Mouse (Mus musculus): ENCODE measurements around the gene Sf3a2.

Gene Sf3a2

DNA sequence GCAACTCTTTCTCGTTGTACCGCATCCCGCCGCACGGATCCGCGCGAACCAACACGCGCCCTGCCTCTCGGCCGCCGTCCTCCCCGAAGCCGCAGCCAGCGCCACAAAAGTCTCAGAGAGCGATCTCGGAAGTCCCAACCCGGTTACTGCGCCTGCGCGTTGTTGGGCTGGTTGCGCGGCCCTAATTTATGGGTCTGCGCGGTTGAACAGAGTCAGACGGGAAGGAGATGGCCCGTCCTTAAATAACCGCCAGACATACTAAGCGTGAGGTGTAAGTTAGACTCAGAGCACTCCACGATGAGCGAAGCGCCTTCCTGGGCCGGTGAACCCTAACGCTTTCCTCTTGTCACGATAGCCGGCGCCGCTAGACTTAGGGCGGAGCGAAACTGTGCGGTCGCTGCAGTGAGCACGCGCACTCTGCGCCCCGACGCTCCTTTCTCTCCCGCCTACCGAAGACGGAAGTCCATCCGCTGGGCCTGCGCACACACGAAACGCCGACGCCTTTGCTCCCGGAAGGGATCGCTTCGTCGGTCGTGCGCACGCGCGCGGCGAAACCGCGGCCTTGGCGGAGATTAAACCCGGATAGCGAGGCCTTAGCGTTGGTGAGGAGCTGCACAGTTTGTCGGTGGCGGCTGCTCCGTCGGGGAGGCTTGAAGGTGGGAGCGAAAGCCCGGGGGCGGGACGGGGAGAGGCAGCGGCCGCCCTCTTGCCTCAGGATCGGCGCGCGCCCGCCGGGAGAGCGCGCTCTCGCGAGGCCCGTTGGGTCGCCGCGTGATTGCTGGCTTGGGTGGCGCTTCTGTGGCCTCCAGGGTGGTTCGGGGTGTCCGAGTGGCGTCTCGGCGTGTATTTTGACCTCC lies at the start of gene Sf3a2, which contains the start of gene Plekhj1:
Gene Sf3a2 (plus strand): TSS at position 49 of the 857 bp plus-strand sequence.
Gene Plekhj1 (minus strand): TSS at position 477 of the 857 bp plus-strand sequence.
- peak; percentile 97 for DNase-seq (ENCODE audit: low read depth, low spot score)

DNA sequence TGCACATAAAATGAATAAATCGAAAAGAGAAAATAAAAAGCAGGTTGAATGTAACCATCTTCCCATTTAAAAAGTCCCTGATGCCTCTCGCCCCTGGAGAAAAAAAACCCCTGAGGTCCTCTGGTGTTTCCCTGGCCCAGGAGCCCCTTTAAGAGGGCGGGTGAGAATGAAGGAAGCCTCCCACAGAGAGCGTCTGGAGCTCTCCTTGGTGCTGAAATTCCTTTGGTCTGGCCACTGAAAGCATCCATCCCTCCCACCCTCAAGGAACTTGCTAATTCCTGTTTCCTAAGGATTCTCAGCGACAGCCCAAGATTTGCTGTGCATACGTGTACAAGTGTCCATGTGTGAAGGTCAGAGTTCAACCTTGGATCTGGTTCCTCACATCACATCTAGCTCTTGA lies 49.4 kb upstream of the Sf3a2 start:
- peak; percentile 88 for DNase-seq (ENCODE audit: low read depth, low spot score)

DNA sequence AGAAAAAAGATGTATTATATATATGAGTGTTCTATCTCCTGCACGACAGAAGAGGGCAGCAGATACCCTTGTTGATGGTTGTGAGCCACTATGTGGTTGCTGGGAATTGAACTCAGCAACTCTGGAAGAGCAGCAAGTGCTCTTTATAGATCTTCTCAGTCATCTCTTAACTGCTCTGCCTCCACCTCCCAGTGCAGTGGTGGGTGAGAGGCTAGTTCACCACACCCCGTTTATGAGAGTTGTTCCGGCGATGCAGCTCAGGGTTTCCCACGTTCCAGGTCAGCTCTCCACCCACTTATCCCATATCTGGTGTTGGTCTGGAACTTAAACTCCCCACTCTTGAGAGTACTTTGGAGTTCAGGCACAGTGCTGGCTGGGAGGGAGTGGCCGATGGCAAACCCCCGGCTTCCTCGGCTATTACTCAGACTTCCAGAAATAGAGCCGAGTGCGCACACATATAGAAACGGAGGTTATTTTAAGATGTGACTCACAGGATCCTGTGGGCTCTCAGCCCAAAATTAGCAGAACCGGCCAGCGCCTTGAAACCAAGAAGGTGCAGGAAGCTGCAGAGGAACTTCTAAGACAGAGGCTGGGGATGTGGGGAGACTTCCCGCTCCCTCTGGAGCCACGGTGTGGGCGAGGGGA lies 46.7 kb upstream of the Sf3a2 start:
- no peak for DNase-seq (ENCODE audit: low read depth, low spot score)

DNA sequence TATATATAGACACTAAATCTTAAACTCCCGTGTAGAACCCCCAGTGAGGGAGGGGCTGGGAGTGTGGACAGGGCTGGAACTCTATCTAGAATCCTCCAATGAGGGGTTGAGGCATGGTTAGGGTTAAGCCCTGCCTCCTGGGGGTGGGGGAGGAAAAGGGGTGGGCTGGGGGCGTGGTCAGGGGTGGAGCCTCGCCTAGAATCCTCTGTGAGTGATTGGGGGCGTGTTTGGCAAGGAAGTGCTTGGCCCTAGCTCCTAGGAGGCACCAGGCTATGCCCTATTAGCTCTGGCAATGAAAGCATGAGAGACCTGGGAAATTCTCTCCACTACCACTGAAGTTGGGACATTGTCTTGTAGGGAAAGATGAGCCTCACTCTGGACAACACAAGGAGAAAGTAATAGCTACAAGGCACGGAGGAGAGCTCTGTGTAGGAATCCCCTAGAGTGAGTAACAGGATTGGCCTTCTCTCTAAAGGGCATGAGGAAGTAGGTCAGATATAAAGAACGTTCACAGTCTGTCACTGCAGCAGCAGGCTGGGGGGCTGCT lies 45.8 kb upstream of the Sf3a2 start:
- DNase-seq (ENCODE audit: low read depth, low spot score), result peak; percentile 62

DNA sequence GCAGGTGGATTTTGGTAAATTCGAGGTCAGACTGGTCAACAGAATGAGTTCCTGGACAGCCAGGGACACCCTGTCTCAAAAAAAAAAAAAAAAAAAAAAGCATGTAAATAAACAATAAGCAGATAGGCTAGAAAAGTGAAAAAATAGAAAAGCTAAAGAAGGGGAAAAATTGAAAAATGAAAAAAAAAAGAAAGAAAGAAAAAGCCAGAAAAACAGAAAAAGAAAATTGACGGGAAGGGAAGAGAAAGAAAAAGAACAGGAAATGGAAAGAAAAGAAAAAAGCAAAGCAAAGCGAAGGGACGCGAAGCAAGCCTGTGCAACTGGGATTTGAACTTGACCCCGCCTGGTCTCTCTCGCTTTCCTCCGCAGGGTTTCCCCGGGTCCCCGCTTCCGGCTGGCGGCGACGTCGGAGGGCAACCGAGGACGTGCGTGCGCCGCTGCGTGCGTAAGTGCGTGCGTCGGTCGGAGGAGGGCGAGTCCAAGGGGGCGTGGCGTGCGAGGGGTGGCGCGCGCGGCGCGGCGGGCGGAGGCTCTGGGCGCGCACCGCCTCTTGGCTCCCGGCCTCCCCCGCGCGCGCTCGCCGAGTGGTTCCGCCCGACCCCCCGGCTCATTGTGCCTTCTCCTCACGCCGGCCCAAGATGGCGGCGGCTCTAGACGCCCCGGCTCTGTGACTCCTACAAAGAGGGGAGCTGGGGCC lies 43.3 kb upstream of the Sf3a2 start, which contains the start of gene Dot1l:
Gene Dot1l (plus strand): TSS at position 613 of the 697 bp plus-strand sequence.
- peak; percentile 97 for DNase-seq (ENCODE audit: low read depth, low spot score)

DNA sequence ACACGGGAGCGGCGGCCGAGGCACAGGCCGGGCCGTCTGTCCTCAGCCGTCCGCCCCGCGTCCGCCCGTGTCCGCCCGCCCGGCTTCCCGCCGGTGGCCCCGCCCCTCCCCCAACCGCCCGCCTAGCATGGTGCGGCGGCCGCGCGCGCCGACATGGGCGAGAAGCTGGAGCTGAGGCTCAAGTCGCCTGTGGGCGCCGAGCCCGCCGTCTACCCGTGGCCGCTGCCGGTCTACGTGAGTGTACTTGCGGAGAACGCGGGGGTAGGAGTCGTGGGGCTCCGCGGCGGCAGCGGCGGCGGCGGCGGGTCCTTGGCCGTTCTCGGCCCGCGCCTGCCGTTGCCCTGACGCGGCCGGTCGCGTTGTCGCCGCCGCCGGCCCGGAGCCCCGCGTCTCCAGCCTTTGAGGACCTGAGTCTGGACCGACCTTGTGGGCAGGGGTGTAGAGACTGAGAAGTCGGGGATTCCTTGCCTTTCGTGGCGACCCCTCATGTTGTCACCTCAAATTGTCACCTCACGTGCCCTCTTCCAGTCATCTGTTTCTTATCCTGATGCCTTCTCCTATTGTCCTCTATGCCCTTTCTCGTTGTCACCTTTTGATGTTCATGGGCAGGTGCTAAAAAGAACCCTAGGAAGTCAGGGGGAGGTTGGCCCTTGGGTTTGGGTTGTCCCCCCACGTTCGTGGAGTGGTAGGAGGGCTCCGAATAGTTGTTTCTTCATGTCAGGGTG lies 42.5 kb upstream of the Sf3a2 start:
- DNase-seq (ENCODE audit: low read depth, low spot score), result no peak

DNA sequence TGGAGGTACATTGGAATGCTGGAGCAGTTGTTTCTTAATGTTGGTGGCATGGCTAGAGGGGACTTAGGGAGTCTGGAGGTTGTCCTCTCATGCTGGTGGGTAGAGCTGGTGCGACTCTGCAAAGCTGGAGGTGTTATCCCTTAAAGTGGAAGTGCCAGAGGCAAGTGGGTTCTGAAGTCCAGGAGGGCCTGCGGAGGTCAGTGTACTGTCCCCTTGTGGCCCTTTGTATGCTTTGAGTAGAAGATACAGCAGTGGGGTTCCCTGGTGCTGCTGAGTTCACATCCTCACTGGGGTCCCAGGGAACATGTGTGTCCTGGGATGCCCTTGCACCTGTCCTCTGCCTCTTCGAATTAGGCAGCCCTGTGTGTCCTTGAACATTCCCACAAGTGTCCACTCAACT lies 41.9 kb upstream of the Sf3a2 start:
- no peak for DNase-seq (ENCODE audit: low read depth, low spot score)

- no peak for DNase-seq (ENCODE audit: low read depth, low spot score)
Observed at GRCm38 (mm10) chr10:80756509-80756908, 41.5 kb upstream of the Sf3a2 start.

DNA sequence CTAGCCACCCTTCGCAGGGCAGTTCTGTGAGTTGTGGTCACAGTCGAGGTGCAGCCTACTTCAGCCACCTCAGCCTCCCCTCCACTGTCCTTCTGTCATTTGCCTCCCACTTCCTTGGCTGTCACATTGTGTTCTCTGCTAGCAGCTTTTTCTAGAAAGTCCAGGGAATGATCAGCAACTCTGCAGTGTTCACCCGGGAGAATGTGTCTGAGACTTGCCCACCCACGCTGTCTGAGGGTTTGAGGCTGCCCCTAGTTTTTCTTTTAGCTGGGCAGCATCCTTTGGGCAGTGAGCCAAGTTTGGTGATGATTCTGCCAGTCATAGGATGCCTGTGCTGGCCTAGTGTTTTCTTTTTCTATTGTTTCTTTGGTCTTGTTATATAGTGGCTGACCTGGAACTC lies 41.0 kb upstream of the Sf3a2 start:
- DNase-seq (ENCODE audit: low read depth, low spot score), result no peak

- DNase-seq (ENCODE audit: low read depth, low spot score), result peak; percentile 59
Observed at GRCm38 (mm10) chr10:80757717-80758116, 40.3 kb upstream of the Sf3a2 start.

- DNase-seq (ENCODE audit: low read depth, low spot score), result no peak
Observed at GRCm38 (mm10) chr10:80758651-80759050, 39.3 kb upstream of the Sf3a2 start.

GRCm38 (mm10) chr10:80760596-80761524 lies 37.1 kb upstream of the Sf3a2 start:
- DNase-seq (ENCODE audit: low read depth, low spot score), result no peak

DNA sequence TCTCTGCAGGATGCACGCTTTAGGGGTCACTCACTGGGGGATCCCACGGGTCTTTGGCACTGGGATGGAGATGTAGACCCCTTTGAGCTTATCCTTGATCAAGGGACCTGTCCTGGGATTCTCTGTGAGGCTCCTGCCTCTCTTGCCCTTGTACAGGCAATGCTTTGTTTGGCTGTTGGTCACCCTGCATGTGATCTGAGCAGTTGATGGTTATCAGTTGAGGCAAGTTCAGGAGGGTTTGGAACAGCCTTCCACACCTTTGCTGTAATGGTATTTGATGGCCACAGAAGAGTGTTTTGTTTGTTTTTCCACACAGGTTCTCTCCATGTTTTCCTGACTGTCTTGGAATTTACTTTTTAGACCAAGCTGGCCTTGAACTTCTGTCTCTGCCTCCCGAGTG lies 36.2 kb upstream of the Sf3a2 start:
- no peak for DNase-seq (ENCODE audit: low read depth, low spot score)

DNA sequence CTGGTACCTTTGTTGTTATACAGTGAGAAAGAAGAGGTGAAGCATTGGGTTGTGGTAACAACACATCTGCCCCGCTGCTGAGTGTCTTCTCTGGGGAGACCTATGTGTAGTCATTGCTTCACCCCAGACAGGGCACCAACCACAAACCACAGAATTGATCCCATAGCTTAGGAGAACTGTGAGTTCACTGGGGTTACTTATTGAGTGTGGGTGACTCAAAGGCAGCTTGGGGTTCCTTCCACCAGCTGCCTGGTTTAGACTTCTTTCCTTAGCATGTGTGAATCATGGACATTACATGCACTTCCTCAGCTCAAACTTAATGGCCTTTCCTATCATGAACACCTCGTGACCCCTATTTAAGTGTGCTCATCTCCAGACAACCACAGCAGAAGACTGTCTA lies 34.5 kb upstream of the Sf3a2 start:
- no peak for DNase-seq (ENCODE audit: low read depth, low spot score)

DNA sequence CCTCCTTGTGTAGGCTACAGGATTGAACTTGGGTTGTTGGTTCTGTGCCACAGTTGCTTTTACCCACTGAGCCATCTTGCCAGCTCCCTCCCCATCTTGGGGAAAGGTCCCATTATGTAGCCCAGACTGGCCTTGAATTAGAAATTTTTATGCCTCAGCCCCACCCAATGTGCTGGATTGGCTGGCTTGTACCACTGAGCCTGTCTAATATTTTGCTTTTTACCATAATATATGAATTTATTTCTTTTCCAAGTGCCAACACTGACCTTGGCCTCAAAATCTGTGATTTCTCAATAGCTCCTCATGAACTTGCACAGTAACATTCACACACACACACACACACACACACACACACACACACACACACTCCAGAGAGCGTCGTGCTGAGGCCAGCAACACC lies 32.3 kb upstream of the Sf3a2 start:
- DNase-seq (ENCODE audit: low read depth, low spot score), result no peak

GRCm38 (mm10) chr10:80766161-80766815 lies 31.7 kb upstream of the Sf3a2 start:
- DNase-seq (ENCODE audit: low read depth, low spot score), result no peak

- no peak for DNase-seq (ENCODE audit: low read depth, low spot score)
Observed at GRCm38 (mm10) chr10:80768365-80768764, 29.6 kb upstream of the Sf3a2 start.

DNA sequence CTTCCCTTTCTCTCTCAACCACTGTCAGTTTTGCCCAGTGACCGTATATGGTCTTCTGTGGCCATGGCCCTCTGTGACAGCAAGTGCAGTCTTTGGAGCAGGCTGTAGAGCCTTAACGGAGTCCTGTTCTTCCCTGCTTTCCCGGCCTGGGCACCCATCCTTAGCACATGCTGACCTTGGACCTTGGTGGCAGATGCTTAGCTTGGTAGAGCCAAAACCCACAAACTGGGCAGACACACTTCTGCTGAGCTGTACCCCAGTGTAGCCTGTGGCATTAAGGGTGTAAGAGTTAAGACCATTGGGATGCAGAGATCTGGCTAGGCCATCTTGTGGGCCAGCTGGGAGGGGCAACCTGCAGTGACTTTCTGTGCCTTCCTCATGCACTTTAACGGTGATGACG lies 24.2 kb upstream of the Sf3a2 start:
- DNase-seq (ENCODE audit: low read depth, low spot score), result no peak

- peak; percentile 86 for DNase-seq (ENCODE audit: low read depth, low spot score)
Observed at GRCm38 (mm10) chr10:80774549-80774948, 23.4 kb upstream of the Sf3a2 start.

GRCm38 (mm10) chr10:80774981-80775380 lies 23.0 kb upstream of the Sf3a2 start:
- no peak for DNase-seq (ENCODE audit: low read depth, low spot score)
